Mouse (Mus musculus) midbrain, embryonic 12.5 days (tissue): ENCODE results near the gene Ces1e. TPM values are rescaled to one million over a fixed set of nuclear protein-coding genes. Genes with fewer than 3 reads are reported as not detected.

ENCODE experiments used
- ATAC-seq: fragments of 200-750 bp; cut with Nextera tagmentation; 2 replicates; pipeline ENCODE4 v1.8.0; 2017; ENCODE audit warnings: low read depth, moderate TSS enrichment, moderate library complexity; ENCODE audit not compliant: low FRiP score
- H3K27ac ChIP-seq: fragments of 300-500 bp; sonication (generic); replicated peaks from 2 replicates; pipeline ENCODE4 v1.5.1; 2016; ENCODE audit warnings: mild to moderate bottlenecking
- H3K27me3 ChIP-seq: fragments of 300-500 bp; sonication (generic); 2 replicates; pipeline ENCODE4 v1.6.1; 2016; ENCODE audit warnings: mild to moderate bottlenecking
- H3K36me3 ChIP-seq: fragments of 300-500 bp; sonication (generic); 2 replicates; pipeline ENCODE4 v1.6.1; 2016
- H3K4me1 ChIP-seq: fragments of 300-500 bp; sonication (generic); 2 replicates; pipeline ENCODE4 v1.6.1; 2016
- H3K4me2 ChIP-seq: fragments of 300-500 bp; sonication (generic); replicated peaks from 2 replicates; pipeline ENCODE4 v1.6.1; 2016; ENCODE audit warnings: mild to moderate bottlenecking, moderate library complexity
- H3K4me3 ChIP-seq: fragments of 300-500 bp; sonication (generic); 2 replicates; pipeline ENCODE4 v1.5.1; 2016; ENCODE audit warnings: mild to moderate bottlenecking
- H3K9ac ChIP-seq: fragments of 300-500 bp; sonication (generic); replicated peaks from 2 replicates; pipeline ENCODE4 v1.6.1; 2016; ENCODE audit warnings: mild to moderate bottlenecking, moderate library complexity
- H3K9me3 ChIP-seq: fragments of 300-500 bp; sonication (generic); 2 replicates; pipeline ENCODE4 v1.6.1; 2016; ENCODE audit warnings: mild to moderate bottlenecking
- WGBS: fragments of 180-500 bp; shearing (Covaris S2); methylation state at CpG from one replicate; pipeline ENCODE4 v1.1.7; 2016; 5-methylcytosine and 5-hydroxymethylcytosine counted together
- polyA plus RNA-seq: library from polyadenylated mRNA; unstranded; fragments of >200 nt; fragmentation: Nextera tagmentation; extraction: Ambion mirVana; gene quantifications from 2 replicates; pipeline ENCODE4 v1.2.1, GENCODE M21; 2016

Ces1e gene
- polyA plus RNA-seq, 1 experiment from 2014 or later, result not detected

DNA sequence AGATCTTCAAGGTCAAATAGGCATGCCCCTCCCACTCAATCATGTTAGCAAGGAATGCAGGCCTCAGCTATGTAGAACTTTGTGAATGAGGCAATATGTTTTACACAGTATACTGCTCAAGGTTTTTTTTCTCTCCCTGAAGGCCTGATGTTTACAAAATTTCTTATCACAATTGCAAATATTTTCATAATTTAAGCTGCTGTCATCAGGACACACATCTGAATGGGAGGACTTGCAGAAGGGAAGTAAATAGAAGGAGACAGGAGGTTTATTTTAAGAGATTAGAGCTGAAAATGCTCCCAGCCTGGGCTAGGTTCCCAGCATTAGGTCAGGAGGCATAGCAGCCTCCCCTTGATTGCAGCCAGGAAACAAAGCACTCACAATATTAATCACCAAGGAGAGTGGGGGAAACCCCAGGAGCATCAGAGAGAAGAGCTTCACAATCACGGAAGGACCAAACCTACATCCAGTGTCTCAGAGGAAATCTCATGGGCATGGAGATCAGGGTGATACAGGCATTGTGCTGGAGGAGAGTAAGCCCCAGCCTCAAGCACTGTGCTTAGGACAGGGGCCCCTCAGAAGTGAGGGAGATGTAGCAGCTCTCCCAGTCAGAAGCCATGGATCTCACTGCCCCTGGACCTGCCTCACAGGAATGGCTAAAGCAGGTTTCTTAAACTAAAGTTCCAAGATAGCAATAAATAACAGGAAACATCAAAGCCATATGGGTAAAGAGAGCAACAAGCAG lies 57.4 kb downstream of the Ces1e start:
- no peak overlapping the region for H3K4me3 ChIP-seq

DNA sequence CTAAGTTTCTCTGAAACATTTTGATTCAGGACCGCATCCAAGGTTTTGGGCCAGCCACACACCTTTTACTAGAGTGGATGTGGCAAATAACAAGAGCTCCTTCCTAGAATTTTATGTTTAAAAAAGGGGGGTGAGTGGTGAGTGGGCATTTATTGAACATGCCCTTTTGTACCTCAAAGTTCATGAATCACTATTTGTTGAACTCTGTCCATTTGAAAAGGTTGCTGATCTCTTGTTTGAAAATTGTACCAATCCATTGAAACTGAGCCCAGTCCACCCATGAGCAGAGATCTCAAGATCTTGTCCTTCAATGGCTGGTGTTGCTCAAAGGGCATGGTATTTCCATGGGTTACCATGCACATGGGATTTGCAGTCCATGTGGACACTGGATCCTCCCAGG lies 66.1 kb downstream of the Ces1e start:
- 91% methylated on average over 1 of the region's 1 CpGs for WGBS
- Histone ChIP-seq H3K27ac (no peak overlapping the region), H3K4me1 (no peaks in the 10 kb centered on the region), H3K27me3 (no peaks in the 10 kb centered on the region), H3K36me3 (no peaks in the 10 kb centered on the region), H3K9ac (no peak overlapping the region), H3K4me3 (no peak overlapping the region), H3K4me2 (no peak overlapping the region), H3K9me3 (no peaks in the 10 kb centered on the region)
- ATAC-seq, result no peak

More for the DNA sequence above, 57.4 kb downstream of the Ces1e start:
- H3K4me1 ChIP-seq, result no peaks in the 10 kb centered on the region
- no peak overlapping the region for H3K4me2 ChIP-seq
- H3K27ac ChIP-seq, result no peak overlapping the region
- no peaks in the 10 kb centered on the region for H3K9me3 ChIP-seq
- H3K9ac ChIP-seq, result no peak overlapping the region
- H3K36me3 ChIP-seq, result no peaks in the 10 kb centered on the region
- no peaks in the 10 kb centered on the region for H3K27me3 ChIP-seq
- ATAC-seq, result no peak
- WGBS, result 61% methylated on average over 1 of the region's 1 CpGs

DNA sequence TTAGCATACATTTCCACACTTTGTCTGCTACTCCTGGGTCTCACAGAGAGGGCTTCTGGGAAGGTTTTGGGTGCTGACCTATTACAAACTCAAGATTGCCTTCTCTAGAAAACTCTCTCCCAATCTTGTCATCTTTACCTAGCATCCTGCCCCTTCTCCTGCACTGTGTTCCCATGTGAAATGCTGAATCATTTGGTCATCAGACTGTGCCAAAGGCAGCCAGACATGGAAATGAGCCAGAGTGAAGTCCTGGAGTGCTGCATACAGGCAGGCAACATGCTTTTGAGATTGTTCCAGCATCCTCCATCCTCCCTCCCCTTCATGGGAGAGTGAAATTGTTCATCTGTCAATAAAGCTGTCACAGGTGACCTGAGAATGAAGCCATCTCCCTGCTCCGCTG lies 78.0 kb downstream of the Ces1e start:
- no peaks in the 10 kb centered on the region for H3K36me3 ChIP-seq
- no peak overlapping the region for H3K27ac ChIP-seq
- no peak for ATAC-seq
- no peaks in the 10 kb centered on the region for H3K27me3 ChIP-seq
- no peaks in the 10 kb centered on the region for H3K9me3 ChIP-seq
- 90% methylated on average over 1 of the region's 1 CpGs for WGBS
- no peaks in the 10 kb centered on the region for H3K4me1 ChIP-seq
- no peak overlapping the region for H3K4me2 ChIP-seq
- no peak overlapping the region for H3K9ac ChIP-seq
- no peak overlapping the region for H3K4me3 ChIP-seq

Other genes with a start within 250 kb of the Ces1e start
- not detected in 2 replicates for gene Ces1a, start 181.4 kb downstream of the Ces1e start, polyA plus RNA-seq
- not detected in 2 replicates for gene Ces1b, start 149.6 kb downstream of the Ces1e start, polyA plus RNA-seq
- gene Ces1c, start 98.3 kb downstream of the Ces1e start, polyA plus RNA-seq, result not detected in 2 replicates
- 0.11 and 0.18 TPM in 2 replicates for gene Ces1d, start 31.8 kb downstream of the Ces1e start, polyA plus RNA-seq
- not detected in 2 replicates for gene Ces1f, start 50.1 kb upstream of the Ces1e start, polyA plus RNA-seq
- not detected in 2 replicates for gene Ces1g, start 107.7 kb upstream of the Ces1e start, polyA plus RNA-seq
- gene Ces1h, start 150.1 kb upstream of the Ces1e start, polyA plus RNA-seq, result not detected in 2 replicates